Mouse (Mus musculus): ENCODE data around the gene Pitx2. TPM values are rescaled to one million over a fixed set of nuclear protein-coding genes. Genes with fewer than 3 reads are reported as not detected.

Gene Pitx2
- polyA plus RNA-seq, 1 experiment from 2014 or later, result 1.8 TPM

- 5% methylated on average over 18 of the region's 18 CpGs for WGBS
- Histone ChIP-seq H3K36me3 (ENCODE audit: control insufficient read depth, insufficient read depth, low read length) (no peaks in the 10 kb centered on the region), H3K9ac (ENCODE audit: low read depth, low read length) (no peak overlapping the region), H3K27ac (ENCODE audit: low read depth, low read length) (no peak overlapping the region), H3K4me1 (ENCODE audit: control insufficient read depth, insufficient read depth, low read length) (no peaks in the 10 kb centered on the region), H3K4me2 (replicated peaks; ENCODE audit: low read depth, low read length) (no peak overlapping the region), H3K4me3 (ENCODE audit: low read length) (no peak overlapping the region), H3K9me3 (ENCODE audit: control insufficient read depth, low read length) (no peaks in the 10 kb centered on the region), H3K27me3 (ENCODE audit: control insufficient read depth, insufficient read depth, low read length) (peaks cover 93% of the 10 kb centered on the region)
- ATAC-seq (ENCODE audit: low FRiP score, low TSS enrichment), result no peak
These were observed 6.0 kb downstream of the Pitx2 start for GRCm38 (mm10) chr3:129205481-129206175.

DNA sequence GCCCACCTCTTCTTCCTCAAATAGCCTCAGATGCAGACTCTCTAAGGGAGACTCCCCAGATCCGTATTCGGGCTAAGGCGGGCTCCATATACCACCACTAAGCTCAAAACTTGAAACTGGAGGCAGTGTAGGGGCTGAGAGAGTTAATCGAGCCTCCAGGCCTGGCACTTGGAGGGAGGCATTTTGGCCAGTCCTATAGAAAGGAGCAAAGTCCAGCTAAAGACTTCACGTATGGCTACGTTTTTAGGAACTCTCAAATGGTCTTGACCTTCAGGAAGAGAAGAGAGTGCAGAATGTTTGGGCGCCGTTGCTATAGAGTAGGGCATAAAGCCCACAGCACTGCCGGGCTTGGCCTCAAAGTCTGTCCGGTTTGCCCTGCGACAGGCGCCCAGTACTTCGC lies 7.1 kb downstream of the Pitx2 start:
- Histone ChIP-seq H3K9ac (ENCODE audit: low read depth, low read length) (no peak overlapping the region), H3K27ac (ENCODE audit: low read depth, low read length) (no peak overlapping the region), H3K36me3 (ENCODE audit: control insufficient read depth, insufficient read depth, low read length) (no peaks in the 10 kb centered on the region), H3K4me1 (ENCODE audit: control insufficient read depth, insufficient read depth, low read length) (no peaks in the 10 kb centered on the region), H3K4me2 (replicated peaks; ENCODE audit: low read depth, low read length) (no peak overlapping the region), H3K9me3 (ENCODE audit: control insufficient read depth, low read length) (no peaks in the 10 kb centered on the region), H3K27me3 (ENCODE audit: control insufficient read depth, insufficient read depth, low read length) (peaks cover 96% of the 10 kb centered on the region), H3K4me3 (ENCODE audit: low read length) (no peak overlapping the region)
- WGBS, result 2% methylated on average over 13 of the region's 13 CpGs
- ATAC-seq (ENCODE audit: low FRiP score, low TSS enrichment), result no peak

DNA sequence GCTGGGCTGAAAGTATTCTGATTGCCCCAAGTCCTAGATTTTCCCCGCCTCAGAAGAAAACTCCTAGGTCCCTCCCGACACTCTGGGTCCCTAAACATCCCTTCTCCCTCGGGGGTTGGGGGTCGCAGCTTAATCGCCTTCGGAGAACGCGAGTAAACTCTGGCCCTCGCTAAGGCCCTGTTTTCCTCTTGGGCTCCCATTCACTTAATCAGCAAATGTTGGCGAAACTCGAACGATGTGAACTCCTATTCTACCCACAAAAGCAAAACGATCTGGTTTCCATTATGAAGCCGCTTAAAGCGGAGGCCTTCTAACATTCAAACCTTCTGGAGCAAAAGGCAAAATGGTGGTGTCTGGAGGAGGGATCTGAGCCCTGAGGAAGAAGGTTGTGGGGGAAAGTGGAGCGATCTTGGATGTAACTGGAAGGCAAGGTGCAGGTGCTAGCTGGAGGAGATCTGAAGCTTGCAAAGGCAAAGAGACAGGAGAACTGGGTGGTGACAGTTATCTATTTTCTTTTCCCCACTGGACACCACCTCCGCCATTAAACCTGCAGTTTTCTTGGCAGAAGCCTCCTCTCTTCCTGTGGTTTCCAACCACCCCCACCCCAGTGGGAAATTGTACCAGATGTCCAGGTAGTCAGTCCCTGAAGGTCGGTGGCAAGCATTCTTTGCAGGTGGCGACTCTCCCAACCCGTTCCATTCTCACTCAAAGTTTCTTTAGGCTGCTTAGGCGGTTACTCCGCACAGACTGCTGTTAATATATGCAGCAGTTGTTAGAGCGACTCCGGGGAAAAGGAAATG lies 7.8 kb downstream of the Pitx2 start:
- Histone ChIP-seq H3K27me3 (ENCODE audit: control insufficient read depth, insufficient read depth, low read length) (peaks cover 96% of the 10 kb centered on the region), H3K36me3 (ENCODE audit: control insufficient read depth, insufficient read depth, low read length) (no peaks in the 10 kb centered on the region), H3K9me3 (ENCODE audit: control insufficient read depth, low read length) (no peaks in the 10 kb centered on the region), H3K9ac (ENCODE audit: low read depth, low read length) (no peak overlapping the region), H3K4me2 (replicated peaks; ENCODE audit: low read depth, low read length) (no peak overlapping the region), H3K4me3 (ENCODE audit: low read length) (no peak overlapping the region), H3K27ac (ENCODE audit: low read depth, low read length) (no peak overlapping the region), H3K4me1 (ENCODE audit: control insufficient read depth, insufficient read depth, low read length) (no peaks in the 10 kb centered on the region)
- WGBS, result under 1% methylated on average over 24 of the region's 24 CpGs
- no peak for ATAC-seq (ENCODE audit: low FRiP score, low TSS enrichment)

DNA sequence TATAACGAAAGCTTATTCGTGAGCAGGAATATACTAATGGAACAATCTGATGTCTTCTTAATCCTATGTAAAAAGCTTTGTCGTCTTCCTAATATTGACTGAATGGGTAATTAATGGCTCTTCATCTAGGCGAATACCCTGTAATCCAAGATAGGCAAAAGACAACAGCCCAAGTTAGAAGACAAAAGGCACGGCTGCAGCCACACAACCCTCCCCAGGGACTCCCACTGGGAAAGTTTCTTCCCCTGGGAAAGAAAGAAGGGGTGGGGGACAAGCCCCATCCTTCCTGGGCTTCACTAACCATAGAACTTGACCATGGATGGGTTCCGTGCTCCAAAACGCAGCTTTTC lies 8.3 kb downstream of the Pitx2 start:
- no peak overlapping the region for H3K27ac ChIP-seq (ENCODE audit: low read depth, low read length)
- no peaks in the 10 kb centered on the region for H3K9me3 ChIP-seq (ENCODE audit: control insufficient read depth, low read length)
- peaks cover 96% of the 10 kb centered on the region for H3K27me3 ChIP-seq (ENCODE audit: control insufficient read depth, insufficient read depth, low read length)
- no peak overlapping the region for H3K4me3 ChIP-seq (ENCODE audit: low read length)
- under 1% methylated on average over 7 of the region's 7 CpGs for WGBS
- H3K4me2 ChIP-seq (replicated peaks; ENCODE audit: low read depth, low read length), result no peak overlapping the region
- no peak overlapping the region for H3K9ac ChIP-seq (ENCODE audit: low read depth, low read length)
- H3K4me1 ChIP-seq (ENCODE audit: control insufficient read depth, insufficient read depth, low read length), result no peaks in the 10 kb centered on the region
- no peak for ATAC-seq (ENCODE audit: low FRiP score, low TSS enrichment)
- no peaks in the 10 kb centered on the region for H3K36me3 ChIP-seq (ENCODE audit: control insufficient read depth, insufficient read depth, low read length)

DNA sequence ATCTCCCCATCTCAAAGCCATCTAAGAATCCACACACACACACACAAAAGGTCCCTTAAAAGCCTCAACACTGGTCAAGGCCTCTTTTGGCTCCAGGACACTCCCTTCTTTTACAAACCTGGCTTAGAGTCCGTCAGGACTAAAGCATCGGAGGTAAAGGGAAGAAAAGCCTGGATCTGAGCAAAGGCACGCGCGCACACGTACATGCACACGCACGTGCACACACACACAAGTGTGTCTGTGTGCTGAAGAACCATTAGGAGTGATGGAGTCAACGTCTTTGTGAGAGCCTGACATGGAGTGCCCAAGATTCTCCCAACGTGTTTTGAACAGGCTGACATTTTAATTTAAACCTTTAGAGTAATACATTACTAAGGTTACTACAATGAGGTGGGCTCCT lies 8.7 kb downstream of the Pitx2 start:
- Histone ChIP-seq H3K4me1 (ENCODE audit: control insufficient read depth, insufficient read depth, low read length) (no peaks in the 10 kb centered on the region), H3K27ac (ENCODE audit: low read depth, low read length) (no peak overlapping the region), H3K36me3 (ENCODE audit: control insufficient read depth, insufficient read depth, low read length) (no peaks in the 10 kb centered on the region), H3K9ac (ENCODE audit: low read depth, low read length) (no peak overlapping the region), H3K9me3 (ENCODE audit: control insufficient read depth, low read length) (no peaks in the 10 kb centered on the region), H3K4me2 (replicated peaks; ENCODE audit: low read depth, low read length) (no peak overlapping the region), H3K27me3 (ENCODE audit: control insufficient read depth, insufficient read depth, low read length) (peaks cover 97% of the 10 kb centered on the region), H3K4me3 (ENCODE audit: low read length) (no peak overlapping the region)
- no peak for ATAC-seq (ENCODE audit: low FRiP score, low TSS enrichment)
- WGBS, result under 1% methylated on average over 10 of the region's 10 CpGs

- WGBS, result 1% methylated on average over 4 of the region's 4 CpGs
These were observed 9.6 kb downstream of the Pitx2 start for GRCm38 (mm10) chr3:129209266-129209665.

DNA sequence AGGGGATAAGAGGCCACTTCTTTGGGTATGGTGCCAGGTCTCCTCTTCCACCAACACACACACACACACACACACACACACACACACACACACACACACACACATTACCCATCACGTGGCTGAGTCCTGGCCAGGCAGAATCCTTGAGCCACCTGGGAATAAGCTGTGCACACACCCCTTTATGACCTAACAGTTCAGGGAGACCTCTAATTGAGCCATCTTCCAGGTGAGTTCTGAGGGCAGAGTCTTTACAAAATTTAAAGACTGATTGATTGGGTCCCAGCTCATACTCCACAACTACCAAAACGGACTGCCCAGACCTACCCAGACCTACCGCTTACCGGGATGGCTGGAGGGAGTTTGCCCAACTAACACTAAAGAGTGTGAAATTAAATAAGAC lies 10.1 kb downstream of the Pitx2 start:
- ATAC-seq (ENCODE audit: low FRiP score, low TSS enrichment), result no peak
- 1% methylated on average over 4 of the region's 4 CpGs for WGBS
- no peak overlapping the region for H3K4me2 ChIP-seq (replicated peaks; ENCODE audit: low read depth, low read length)

More at GRCm38 (mm10) chr3:129209266-129209665, 9.6 kb downstream of the Pitx2 start:
- no peaks in the 10 kb centered on the region for H3K9me3 ChIP-seq (ENCODE audit: control insufficient read depth, low read length)
- no peaks in the 10 kb centered on the region for H3K36me3 ChIP-seq (ENCODE audit: control insufficient read depth, insufficient read depth, low read length)
- ATAC-seq (ENCODE audit: low FRiP score, low TSS enrichment), result no peak
- H3K9ac ChIP-seq (ENCODE audit: low read depth, low read length), result no peak overlapping the region
- no peak overlapping the region for H3K4me2 ChIP-seq (replicated peaks; ENCODE audit: low read depth, low read length)
- no peak overlapping the region for H3K4me3 ChIP-seq (ENCODE audit: low read length)
- H3K4me1 ChIP-seq (ENCODE audit: control insufficient read depth, insufficient read depth, low read length), result peaks cover 4% of the 10 kb centered on the region; the same call in 1 of the 2 replicates
- H3K27me3 ChIP-seq (ENCODE audit: control insufficient read depth, insufficient read depth, low read length), result peaks cover 97% of the 10 kb centered on the region
- no peak overlapping the region for H3K27ac ChIP-seq (ENCODE audit: low read depth, low read length)

GRCm38 (mm10) chr3:129212038-129212645 lies 12.5 kb downstream of the Pitx2 start:
- Histone ChIP-seq H3K9me3 (ENCODE audit: control insufficient read depth, low read length) (no peaks in the 10 kb centered on the region), H3K4me3 (ENCODE audit: low read length) (no peak overlapping the region), H3K4me1 (ENCODE audit: control insufficient read depth, insufficient read depth, low read length) (peaks cover 13% of the 10 kb centered on the region; the same call in 1 of the 2 replicates), H3K9ac (ENCODE audit: low read depth, low read length) (no peak overlapping the region), H3K36me3 (ENCODE audit: control insufficient read depth, insufficient read depth, low read length) (no peaks in the 10 kb centered on the region), H3K4me2 (replicated peaks; ENCODE audit: low read depth, low read length) (no peak overlapping the region), H3K27ac (ENCODE audit: low read depth, low read length) (no peak overlapping the region), H3K27me3 (ENCODE audit: control insufficient read depth, insufficient read depth, low read length) (peaks cover 95% of the 10 kb centered on the region)
- ATAC-seq (ENCODE audit: low FRiP score, low TSS enrichment), result no peak
- 3% methylated on average over 7 of the region's 7 CpGs for WGBS

More for the DNA sequence above, 10.1 kb downstream of the Pitx2 start:
- no peaks in the 10 kb centered on the region for H3K36me3 ChIP-seq (ENCODE audit: control insufficient read depth, insufficient read depth, low read length)
- no peaks in the 10 kb centered on the region for H3K9me3 ChIP-seq (ENCODE audit: control insufficient read depth, low read length)
- H3K4me3 ChIP-seq (ENCODE audit: low read length), result no peak overlapping the region
- peaks cover 8% of the 10 kb centered on the region; the same call in 1 of the 2 replicates for H3K4me1 ChIP-seq (ENCODE audit: control insufficient read depth, insufficient read depth, low read length)
- H3K9ac ChIP-seq (ENCODE audit: low read depth, low read length), result no peak overlapping the region
- H3K27ac ChIP-seq (ENCODE audit: low read depth, low read length), result no peak overlapping the region
- peaks cover 97% of the 10 kb centered on the region for H3K27me3 ChIP-seq (ENCODE audit: control insufficient read depth, insufficient read depth, low read length)

DNA sequence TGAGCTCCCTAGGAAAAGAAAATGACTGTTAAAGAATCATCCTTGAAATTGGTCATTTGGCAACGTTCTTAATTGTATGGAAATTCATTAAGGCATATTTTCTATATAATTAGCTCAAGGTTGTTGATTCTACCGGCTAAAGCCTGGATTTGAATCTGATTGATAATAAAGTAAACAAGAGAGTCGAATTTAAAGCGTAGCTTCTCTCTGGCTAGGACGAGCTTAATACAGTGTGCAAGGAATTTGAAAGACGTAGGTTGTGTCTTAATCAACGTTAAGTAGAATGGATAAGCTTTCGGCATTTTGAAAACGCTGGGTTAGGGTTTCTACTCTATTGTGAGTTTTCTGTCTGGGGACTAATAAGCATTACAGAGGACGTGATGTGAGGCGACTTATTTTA lies 13.1 kb downstream of the Pitx2 start:
- H3K4me1 ChIP-seq (ENCODE audit: control insufficient read depth, insufficient read depth, low read length), result peaks cover 13% of the 10 kb centered on the region; the same call in 1 of the 2 replicates
- no peaks in the 10 kb centered on the region for H3K9me3 ChIP-seq (ENCODE audit: control insufficient read depth, low read length)
- peaks cover 95% of the 10 kb centered on the region for H3K27me3 ChIP-seq (ENCODE audit: control insufficient read depth, insufficient read depth, low read length)
- H3K36me3 ChIP-seq (ENCODE audit: control insufficient read depth, insufficient read depth, low read length), result no peaks in the 10 kb centered on the region
- H3K9ac ChIP-seq (ENCODE audit: low read depth, low read length), result no peak overlapping the region
- H3K4me3 ChIP-seq (ENCODE audit: low read length), result no peak overlapping the region
- ATAC-seq (ENCODE audit: low FRiP score, low TSS enrichment), result no peak
- H3K4me2 ChIP-seq (replicated peaks; ENCODE audit: low read depth, low read length), result no peak overlapping the region
- WGBS, result 1% methylated on average over 11 of the region's 11 CpGs
- H3K27ac ChIP-seq (ENCODE audit: low read depth, low read length), result no peak overlapping the region
